Mouse (Mus musculus): ENCODE measurements around the gene Klk1b4.
"Not testable (repeated sequence)": the region's sequence is repeated elsewhere in the genome, so short reads cannot be mapped to it uniquely, and the experiment has no call there.

The Klk1b4 gene

GRCm38 (mm10) chr7:44207135-44207534 is at the start of gene Klk1b4:
TSS of gene Klk1b4 (plus strand) at chr7:44207435.
- DNase-seq (ENCODE audit: extremely low spot score, low read depth, low spot score) = not testable (repeated sequence)

GRCm38 (mm10) chr7:44179299-44180045 is 27.8 kb upstream of the Klk1b4 start:
- DNase-seq (ENCODE audit: extremely low spot score, low read depth, low spot score) = no peak

- DNase-seq (ENCODE audit: extremely low spot score, low read depth, low spot score) = not testable (repeated sequence)
Measured at GRCm38 (mm10) chr7:44186516-44186915, 20.7 kb upstream of the Klk1b4 start.

GRCm38 (mm10) chr7:44187936-44188335 is 19.3 kb upstream of the Klk1b4 start, which contains the start of gene Klk1b24:
TSS of gene Klk1b24 (plus strand) at chr7:44188236.
- not testable (repeated sequence) for DNase-seq (ENCODE audit: extremely low spot score, low read depth, low spot score)

GRCm38 (mm10) chr7:44193466-44193865 is 13.8 kb upstream of the Klk1b4 start:
- not testable (repeated sequence) for DNase-seq (ENCODE audit: extremely low spot score, low read depth, low spot score)

- DNase-seq (ENCODE audit: extremely low spot score, low read depth, low spot score) = no peak
Measured at GRCm38 (mm10) chr7:44197891-44198290, 9.3 kb upstream of the Klk1b4 start, which contains the start of gene Klk1b3. TSS of gene Klk1b3 (plus strand) at chr7:44198191.

- DNase-seq (ENCODE audit: extremely low spot score, low read depth, low spot score) = no peak
Measured at GRCm38 (mm10) chr7:44208307-44208706, 1.1 kb downstream of the Klk1b4 start.

- DNase-seq (ENCODE audit: extremely low spot score, low read depth, low spot score) = no peak
Measured at GRCm38 (mm10) chr7:44215645-44216044, 8.4 kb downstream of the Klk1b4 start, which contains the start of gene Klk1b5. TSS of gene Klk1b5 (plus strand) at chr7:44215945.

- DNase-seq (ENCODE audit: extremely low spot score, low read depth, low spot score) = not testable (repeated sequence)
Measured at GRCm38 (mm10) chr7:44221601-44222000, 14.4 kb downstream of the Klk1b4 start.

- DNase-seq (ENCODE audit: extremely low spot score, low read depth, low spot score) = not testable (repeated sequence)
Measured at GRCm38 (mm10) chr7:44222335-44222734, 15.1 kb downstream of the Klk1b4 start.

GRCm38 (mm10) chr7:44225076-44225475 is 17.8 kb downstream of the Klk1b4 start, which contains the start of gene Klk1:
TSS of gene Klk1 (plus strand) at chr7:44225360.
- DNase-seq (ENCODE audit: extremely low spot score, low read depth, low spot score) = no peak

GRCm38 (mm10) chr7:44235909-44236308 is 28.7 kb downstream of the Klk1b4 start, which contains the start of gene Gm36864:
TSS of gene Gm36864 (plus strand) at chr7:44236177.
- DNase-seq (ENCODE audit: extremely low spot score, low read depth, low spot score) = no peak

- DNase-seq (ENCODE audit: extremely low spot score, low read depth, low spot score) = no peak
Measured at GRCm38 (mm10) chr7:44239913-44240312, 32.7 kb downstream of the Klk1b4 start.

- DNase-seq (ENCODE audit: extremely low spot score, low read depth, low spot score) = no peak
Measured at GRCm38 (mm10) chr7:44240712-44241111, 33.5 kb downstream of the Klk1b4 start.

- no peak for DNase-seq (ENCODE audit: extremely low spot score, low read depth, low spot score)
Measured at GRCm38 (mm10) chr7:44241163-44241562, 33.9 kb downstream of the Klk1b4 start.

- DNase-seq (ENCODE audit: extremely low spot score, low read depth, low spot score) = no peak
Measured at GRCm38 (mm10) chr7:44244080-44244479, 36.8 kb downstream of the Klk1b4 start.

GRCm38 (mm10) chr7:44246055-44246983 is 39.1 kb downstream of the Klk1b4 start, which contains the start of the genes 1700028J19Rik and 2410002F23Rik:
TSS of gene 1700028J19Rik (minus strand) at chr7:44246695.
TSS of gene 2410002F23Rik (plus strand) at chr7:44246722.
- DNase-seq (ENCODE audit: extremely low spot score, low read depth, low spot score) = peak; percentile 97

- DNase-seq (ENCODE audit: extremely low spot score, low read depth, low spot score) = no peak
Measured at GRCm38 (mm10) chr7:44246984-44247470, 39.8 kb downstream of the Klk1b4 start.

- DNase-seq (ENCODE audit: extremely low spot score, low read depth, low spot score) = no peak
Measured at GRCm38 (mm10) chr7:44247971-44248370, 40.7 kb downstream of the Klk1b4 start.

GRCm38 (mm10) chr7:44249248-44249647 is 42.0 kb downstream of the Klk1b4 start:
- DNase-seq (ENCODE audit: extremely low spot score, low read depth, low spot score) = no peak

GRCm38 (mm10) chr7:44250732-44251275 is 43.6 kb downstream of the Klk1b4 start:
- not testable (repeated sequence) for DNase-seq (ENCODE audit: extremely low spot score, low read depth, low spot score)

Measured in hindlimb bud, embryonic 11.5 days (tissue).